Mouse (Mus musculus) inflammation-experienced regulatory T-cells, adult 16 weeks (primary cell): ENCODE measurements around the gene Mrpl4. TPM values are rescaled to one million over a fixed set of nuclear protein-coding genes. Genes with fewer than 3 reads are reported as not detected.

Experiments used
- polyA plus RNA-seq: library from polyadenylated mRNA; unstranded; fragments of 100-300 nt; shearing (Covaris generic); gene quantifications from one replicate; pipeline ENCODE4 v1.2.1, GENCODE M21; 2017

Gene Mrpl4
- polyA plus RNA-seq, result 138 TPM

GRCm38 (mm10) chr9:21002627-21003551, at the start of gene Mrpl4:
Gene Mrpl4, plus strand, starts transcription at chr9:21002738.

DNA sequence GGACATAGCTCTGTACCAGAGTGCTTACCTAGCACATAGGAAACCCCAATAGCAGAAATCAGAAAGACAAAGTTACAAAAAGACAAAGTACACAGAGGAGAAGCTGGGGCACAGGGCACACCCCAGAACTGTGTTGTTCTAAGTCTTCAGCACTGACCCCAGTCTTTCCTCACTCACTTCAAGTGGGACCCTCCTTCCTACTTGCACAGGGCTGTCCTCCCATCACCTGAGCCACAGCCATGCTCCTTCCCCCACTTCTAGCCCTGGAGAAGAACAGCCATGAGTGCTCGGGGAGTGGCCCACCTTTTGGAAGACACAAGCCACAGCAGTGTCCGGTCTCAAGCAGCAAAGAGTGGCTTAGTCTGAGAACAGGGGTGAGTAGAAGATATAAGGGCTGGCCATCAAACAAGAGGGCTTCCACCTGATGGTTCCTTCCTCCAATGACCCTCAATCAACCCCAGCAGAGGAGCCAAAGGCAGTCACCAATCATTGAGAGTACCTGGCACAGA, 43.1 kb upstream of the Mrpl4 start, which contains the start of gene Dnmt1:
Gene Dnmt1 (minus strand): TSS at position 459 of the 509 bp plus-strand sequence.

DNA sequence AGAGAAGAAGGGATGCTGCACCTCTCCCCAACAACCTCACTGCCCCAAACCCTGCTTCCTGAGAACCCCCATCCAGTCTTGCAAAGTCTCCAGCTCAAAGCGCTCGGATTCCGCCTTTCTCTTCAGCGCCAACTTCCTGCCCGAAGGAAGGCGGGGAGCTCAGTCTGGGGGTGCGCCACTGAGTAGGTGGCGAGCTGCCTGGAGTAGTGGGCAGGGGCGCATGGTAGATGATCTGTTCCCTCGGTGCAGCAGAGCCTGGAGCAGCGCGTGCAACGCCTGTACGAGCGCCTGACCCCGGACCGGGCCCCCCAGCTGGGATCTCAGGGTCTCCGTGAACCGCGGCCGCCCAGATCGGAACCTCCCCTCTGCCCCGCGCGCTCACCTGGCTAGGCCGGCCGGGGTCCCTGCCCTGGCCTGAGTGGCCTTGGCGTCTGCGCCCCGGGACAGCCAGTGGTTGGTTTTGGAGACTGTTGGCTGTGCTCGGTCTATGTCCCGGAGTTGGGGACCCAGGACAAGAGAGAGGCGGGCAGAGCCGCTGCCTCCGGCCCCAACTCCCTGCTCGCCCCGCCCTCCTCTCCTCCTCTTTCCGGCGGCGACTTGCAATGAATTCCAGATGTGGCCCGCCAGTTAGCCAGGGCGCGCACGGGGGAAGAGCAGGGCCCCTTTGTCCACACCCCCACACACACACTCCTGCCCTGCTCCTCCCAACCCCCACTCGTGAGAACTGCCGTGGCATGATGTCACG, 26.1 kb upstream of the Mrpl4 start, which contains the start of gene S1pr2:
Gene S1pr2 (minus strand): TSS at position 566 of the 745 bp plus-strand sequence.

GRCm38 (mm10) chr9:21015571-21016130, 13.1 kb downstream of the Mrpl4 start, which contains the start of gene Icam1:
Gene Icam1, plus strand, starts transcription at chr9:21015985.

DNA sequence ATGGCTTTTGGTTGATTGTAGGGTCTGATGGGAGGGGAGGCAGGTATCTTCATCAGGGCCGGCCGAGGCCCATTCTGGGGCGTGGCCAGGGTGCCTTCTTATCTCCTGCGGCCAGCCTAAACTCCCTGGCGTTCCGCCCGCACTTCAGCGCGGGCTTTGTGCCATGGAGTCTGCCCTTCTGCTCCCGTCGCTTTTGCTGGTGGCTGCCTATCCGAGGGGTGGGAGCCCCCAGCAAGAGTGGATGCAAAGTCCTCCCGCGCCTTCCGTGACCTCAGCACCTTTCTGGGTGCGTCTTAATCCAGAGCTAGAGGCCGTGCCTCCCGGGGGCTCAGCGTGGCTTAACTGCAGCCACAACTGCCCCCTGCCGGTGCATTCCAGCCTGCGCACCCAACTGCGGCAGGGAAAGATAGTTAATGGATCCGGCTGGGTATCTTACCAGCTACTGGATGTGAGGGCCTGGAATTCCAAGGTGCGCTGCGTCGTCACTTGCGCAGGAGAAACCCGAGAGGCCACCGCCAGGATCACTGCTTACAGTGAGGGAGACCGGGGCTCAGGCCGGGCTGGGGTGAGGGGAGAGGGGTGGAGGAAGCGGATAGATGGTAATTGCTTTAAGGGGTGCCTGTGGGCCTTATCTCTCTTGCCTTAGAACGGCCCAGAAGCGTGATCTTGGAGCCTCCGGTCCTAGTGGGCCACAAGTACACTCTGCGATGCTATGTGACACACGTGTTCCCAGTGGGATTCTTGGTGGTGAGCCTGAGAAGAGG, 26.9 kb downstream of the Mrpl4 start, which contains the start of gene Icam4:
Gene Icam4 (plus strand): TSS at position 83 of the 764 bp plus-strand sequence.

GRCm38 (mm10) chr9:21031896-21032351, 29.4 kb downstream of the Mrpl4 start, which contains the start of gene Icam5:
Gene Icam5, plus strand, starts transcription at chr9:21032073.

Other genes with a start within 250 kb of the Mrpl4 start
- gene Col5a3, start 187.7 kb upstream of the Mrpl4 start, polyA plus RNA-seq, result 0.72 TPM
- gene Rdh8, start 184.2 kb upstream of the Mrpl4 start, polyA plus RNA-seq, result not detected
- gene A230050P20Rik, start 134.1 kb upstream of the Mrpl4 start, polyA plus RNA-seq, result 64.3 TPM
- 1.5 TPM for gene Angptl6, start 123.0 kb upstream of the Mrpl4 start, polyA plus RNA-seq
- gene Ppan, start 114.6 kb upstream of the Mrpl4 start, polyA plus RNA-seq, result 94.9 TPM
- gene Eif3g, start 104.1 kb upstream of the Mrpl4 start, polyA plus RNA-seq, result 278 TPM
- 116 TPM for gene Dnmt1, start 42.9 kb upstream of the Mrpl4 start, polyA plus RNA-seq
- 30.5 TPM for gene S1pr2, start 26.0 kb upstream of the Mrpl4 start, polyA plus RNA-seq
- gene Icam1, start 13.2 kb downstream of the Mrpl4 start, polyA plus RNA-seq, result 144 TPM
- gene Icam4, start 26.6 kb downstream of the Mrpl4 start, polyA plus RNA-seq, result 2.7 TPM
- 1.4 TPM for gene Icam5, start 29.3 kb downstream of the Mrpl4 start, polyA plus RNA-seq
- not detected for gene Zglp1, start 64.4 kb downstream of the Mrpl4 start, polyA plus RNA-seq
- 0.29 TPM for gene Gm49373, start 70.4 kb downstream of the Mrpl4 start, polyA plus RNA-seq
- 39.6 TPM for gene Fdx1l, start 70.9 kb downstream of the Mrpl4 start, polyA plus RNA-seq
- gene Gm38431, start 89.3 kb downstream of the Mrpl4 start, polyA plus RNA-seq, result 5.8 TPM
- gene Raver1, start 89.3 kb downstream of the Mrpl4 start, polyA plus RNA-seq, result 72.7 TPM
- 120 TPM for gene Tyk2, start 128.5 kb downstream of the Mrpl4 start, polyA plus RNA-seq
- gene Cdc37, start 147.2 kb downstream of the Mrpl4 start, polyA plus RNA-seq, result 345 TPM
- 0.62 TPM for gene Pde4a, start 163.0 kb downstream of the Mrpl4 start, polyA plus RNA-seq
- 48.0 TPM for gene Keap1, start 236.6 kb downstream of the Mrpl4 start, polyA plus RNA-seq
- not detected for gene S1pr5, start 245.7 kb downstream of the Mrpl4 start, polyA plus RNA-seq